Mouse (Mus musculus) hindbrain, embryonic 11.5 days (tissue): ENCODE data around the gene Scaf4. TPM values are rescaled to one million over a fixed set of nuclear protein-coding genes. Genes with fewer than 3 reads are reported as not detected.
"Not testable (repeated sequence)": the region's sequence is repeated elsewhere in the genome, so short reads cannot be mapped to it uniquely, and the experiment has no call there.

Experiments
- ATAC-seq: fragments of 200-750 bp; cut with Nextera tagmentation; 2 replicates; pipeline ENCODE4 v1.8.0; 2017; ENCODE audit warnings: mild to moderate bottlenecking, moderate TSS enrichment, moderate library complexity; ENCODE audit not compliant: low FRiP score
- DNase-seq: peaks from one replicate; pipeline ENCODE4 v3.0.0-alpha.2; 2015; ENCODE audit warnings: low spot score
- H3K27ac ChIP-seq: fragments of 300-500 bp; sonication (generic); 2 replicates; pipeline ENCODE4 v1.5.1; 2014; ENCODE audit warnings: mild to moderate bottlenecking, low read depth, low read length
- H3K27me3 ChIP-seq: fragments of 300-500 bp; sonication (generic); 2 replicates; pipeline ENCODE4 v1.6.1; 2014; ENCODE audit warnings: mild to moderate bottlenecking, low read length, moderate library complexity, mixed read lengths; ENCODE audit not compliant: control insufficient read depth, insufficient read depth
- H3K36me3 ChIP-seq: fragments of 300-500 bp; sonication (generic); 2 replicates; pipeline ENCODE4 v1.6.1; 2014; ENCODE audit warnings: mild to moderate bottlenecking, low read length, moderate library complexity, mixed read lengths; ENCODE audit not compliant: control insufficient read depth, insufficient read depth
- H3K4me1 ChIP-seq: fragments of 300-500 bp; sonication (generic); replicated peaks from 2 replicates; pipeline ENCODE4 v1.6.1; 2014; ENCODE audit warnings: low read length, mixed read lengths; ENCODE audit not compliant: control insufficient read depth, insufficient read depth
- H3K4me2 ChIP-seq: fragments of 300-500 bp; sonication (generic); replicated peaks from 2 replicates; pipeline ENCODE4 v1.6.1; 2014; ENCODE audit warnings: mild to moderate bottlenecking, low read depth, low read length
- H3K4me3 ChIP-seq: fragments of 300-500 bp; sonication (generic); 2 replicates; pipeline ENCODE4 v1.5.1; 2014; ENCODE audit warnings: low read depth, low read length
- H3K9ac ChIP-seq: fragments of 300-500 bp; sonication (generic); 2 replicates; pipeline ENCODE4 v1.6.1; 2014; ENCODE audit warnings: low read depth, low read length
- H3K9me3 ChIP-seq: fragments of 300-500 bp; sonication (generic); 2 replicates; pipeline ENCODE4 v1.6.1; 2016; ENCODE audit warnings: low read length; ENCODE audit not compliant: control insufficient read depth
- WGBS: fragments of 180-500 bp; shearing (Covaris S2); extraction: QIAGEN DNeasy Blood & Tissue Kit; methylation state at CpG from one replicate; pipeline ENCODE4 v1.1.7; 2014; 5-methylcytosine and 5-hydroxymethylcytosine counted together
- polyA plus RNA-seq: library from polyadenylated mRNA; unstranded; fragments of >200 nt; fragmentation: Nextera tagmentation; extraction: Ambion mirVana; gene quantifications from 2 replicates; pipeline ENCODE4 v1.2.1, GENCODE M21; 2014

Scaf4 gene
- polyA plus RNA-seq, 1 experiment from 2014 or later = 29.6 TPM

DNA sequence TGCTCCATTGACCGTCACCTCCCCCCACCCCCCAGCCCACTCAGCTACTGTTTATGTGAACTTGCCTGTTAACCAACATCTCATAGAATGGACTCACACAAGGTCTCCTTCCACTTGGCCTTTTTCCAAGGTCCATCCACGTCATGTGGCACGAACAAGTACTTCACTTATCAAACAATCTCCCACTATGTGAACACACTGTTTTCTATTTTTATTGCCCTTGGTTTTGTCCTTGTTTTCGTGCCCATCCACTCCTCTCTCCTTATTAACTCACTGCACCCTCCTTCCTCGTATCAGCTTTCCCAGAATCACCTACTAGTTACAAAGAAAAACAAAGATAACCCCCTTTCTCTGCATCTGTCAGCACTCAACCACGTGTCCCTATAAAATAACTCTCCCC, 49.7 kb downstream of the Scaf4 start:
- no peaks in the 10 kb centered on the region; the same call in 1 of the 2 replicates for H3K36me3 ChIP-seq
- DNase-seq = no peak

DNA sequence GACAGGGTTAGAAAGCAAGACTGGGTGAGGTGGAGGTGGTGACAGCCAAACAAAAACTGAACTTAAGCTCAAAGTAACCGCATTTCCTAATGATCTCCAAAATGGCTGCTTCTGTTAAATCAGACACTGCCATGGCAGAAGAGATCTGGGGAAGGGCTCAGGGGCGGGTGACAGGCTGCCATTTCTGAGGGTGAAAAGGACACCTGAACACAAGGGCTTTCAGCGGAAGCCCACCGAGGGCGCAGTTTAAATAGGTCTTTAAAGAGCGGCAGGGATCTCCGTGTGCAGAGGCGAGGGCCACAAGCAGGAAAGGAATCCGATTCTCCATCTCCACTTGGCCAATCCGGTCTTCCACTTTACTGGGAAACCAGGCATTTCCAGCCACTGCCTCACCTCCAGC, 50.6 kb downstream of the Scaf4 start:
- ATAC-seq = no peak

More for the DNA sequence above, 49.7 kb downstream of the Scaf4 start:
- Histone ChIP-seq H3K9me3 (no peaks in the 10 kb centered on the region), H3K4me3 (no peak overlapping the region), H3K9ac (no peak overlapping the region), H3K4me1 (no peaks in the 10 kb centered on the region), H3K4me2 (no peak overlapping the region), H3K27me3 (no peaks in the 10 kb centered on the region), H3K27ac (no peak overlapping the region)
- 87% methylated on average over 6 of the region's 6 CpGs for WGBS
- no peak for ATAC-seq

DNA sequence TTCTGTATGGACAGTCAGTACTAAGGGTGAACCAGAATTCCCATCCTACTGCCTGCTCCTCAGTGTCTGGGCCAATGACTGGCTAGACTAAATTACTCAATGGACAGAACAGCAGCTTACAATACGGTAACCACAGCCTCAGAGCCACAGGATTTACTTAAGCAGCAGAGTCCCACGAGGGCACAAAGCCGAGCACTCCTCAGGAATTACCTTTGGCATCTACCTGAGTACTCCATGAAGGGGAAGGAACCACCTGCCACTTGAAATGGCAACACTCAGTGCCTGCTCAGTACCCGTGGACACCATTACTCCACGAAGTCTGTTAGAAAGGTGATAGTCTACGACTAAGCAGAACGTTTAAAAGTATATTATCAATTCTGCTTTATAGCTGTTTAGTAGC, 53.0 kb downstream of the Scaf4 start:
- Histone ChIP-seq H3K27ac (no peak overlapping the region), H3K36me3 (no peaks in the 10 kb centered on the region; the same call in 1 of the 2 replicates), H3K4me3 (no peak overlapping the region), H3K4me1 (no peaks in the 10 kb centered on the region), H3K9ac (no peak overlapping the region), H3K9me3 (no peaks in the 10 kb centered on the region), H3K4me2 (no peak overlapping the region), H3K27me3 (no peaks in the 10 kb centered on the region)
- 93% methylated on average over 7 of the region's 7 CpGs for WGBS
- ATAC-seq (no peak), DNase-seq (no peak)

More for the DNA sequence above, 50.6 kb downstream of the Scaf4 start:
- H3K27ac ChIP-seq = no peak overlapping the region
- H3K4me2 ChIP-seq = no peak overlapping the region
- 92% methylated on average over 10 of the region's 10 CpGs for WGBS
- no peak overlapping the region for H3K4me3 ChIP-seq
- no peaks in the 10 kb centered on the region for H3K9me3 ChIP-seq
- H3K36me3 ChIP-seq = no peaks in the 10 kb centered on the region; the same call in 1 of the 2 replicates
- no peaks in the 10 kb centered on the region for H3K4me1 ChIP-seq
- H3K27me3 ChIP-seq = no peaks in the 10 kb centered on the region
- no peak overlapping the region for H3K9ac ChIP-seq
- no peak for DNase-seq

DNA sequence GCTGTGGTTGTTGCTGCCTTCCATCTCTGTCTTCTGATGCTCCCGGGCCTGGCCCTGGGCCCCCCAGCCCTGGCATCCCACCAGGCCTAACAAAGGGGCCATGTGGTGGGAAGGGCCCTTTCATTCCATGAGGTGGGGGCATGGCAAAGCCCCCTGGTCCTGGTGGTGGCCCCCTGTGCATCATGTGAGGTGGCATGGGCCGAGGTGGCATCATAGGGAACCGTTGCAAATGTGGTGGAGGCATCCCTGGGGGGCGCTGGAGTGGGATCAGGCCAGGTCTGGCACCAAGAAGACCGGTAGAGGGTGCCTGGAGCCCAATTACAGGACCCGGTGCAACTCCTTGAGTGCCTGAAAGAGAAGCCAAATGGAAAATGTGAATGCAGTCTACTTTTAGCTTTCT, 54.4 kb downstream of the Scaf4 start:
- 85% methylated on average over 6 of the region's 6 CpGs for WGBS
- H3K4me3 ChIP-seq = no peak overlapping the region

DNA sequence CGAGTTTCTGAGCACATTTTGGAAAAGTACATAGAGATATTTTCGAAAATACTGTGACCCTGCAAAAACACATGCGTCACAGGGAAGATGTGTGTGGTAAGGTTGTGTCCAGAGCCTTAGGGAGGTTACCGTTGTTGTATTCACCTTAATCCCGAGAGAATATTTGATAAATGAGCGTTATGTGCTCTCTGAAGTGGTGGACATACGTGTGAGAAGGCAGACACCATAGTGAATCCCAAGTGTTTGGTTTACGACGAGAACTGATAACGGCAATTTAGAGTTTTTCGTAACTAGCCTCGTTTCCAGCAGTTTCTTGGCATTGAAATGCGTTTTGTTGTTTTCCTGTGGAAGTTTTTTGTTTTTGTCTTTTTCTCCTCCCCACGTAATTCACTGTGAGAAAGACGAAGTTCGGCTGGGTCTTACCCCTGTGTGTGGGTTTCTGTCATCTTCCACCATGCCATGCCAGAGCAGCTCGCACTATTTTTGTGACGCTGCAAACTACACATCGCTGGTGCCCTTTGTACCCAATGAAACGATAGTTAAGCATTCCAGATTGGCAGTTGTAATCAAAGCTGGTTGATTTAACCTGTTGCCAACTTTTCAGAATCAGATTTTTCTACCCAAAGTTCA, 62.7 kb downstream of the Scaf4 start:
- ATAC-seq = no peak
- no peaks in the 10 kb centered on the region for H3K9me3 ChIP-seq
- 0 out of 2 replicates have a peak overlapping the region, but pooled peaks have one; percentile 79 for H3K27ac ChIP-seq
- no peaks in the 10 kb centered on the region for H3K27me3 ChIP-seq
- DNase-seq = peak; percentile 20
- H3K36me3 ChIP-seq = peaks cover 3% of the 10 kb centered on the region; the same call in 1 of the 2 replicates
- H3K4me2 ChIP-seq = peak overlapping the region; percentile 70
- H3K4me3 ChIP-seq = peak overlapping the region; percentile 83
- peaks cover 4% of the 10 kb centered on the region for H3K4me1 ChIP-seq
- 20% methylated on average over 20 of the region's 20 CpGs for WGBS
- H3K9ac ChIP-seq = peak overlapping the region; percentile 83

More for the DNA sequence above, 54.4 kb downstream of the Scaf4 start:
- Histone ChIP-seq H3K9me3 (no peaks in the 10 kb centered on the region), H3K4me2 (no peak overlapping the region), H3K27ac (no peak overlapping the region), H3K9ac (no peak overlapping the region), H3K27me3 (no peaks in the 10 kb centered on the region), H3K36me3 (no peaks in the 10 kb centered on the region; the same call in 1 of the 2 replicates), H3K4me1 (no peaks in the 10 kb centered on the region)
- no peak for DNase-seq
- no peak for ATAC-seq

DNA sequence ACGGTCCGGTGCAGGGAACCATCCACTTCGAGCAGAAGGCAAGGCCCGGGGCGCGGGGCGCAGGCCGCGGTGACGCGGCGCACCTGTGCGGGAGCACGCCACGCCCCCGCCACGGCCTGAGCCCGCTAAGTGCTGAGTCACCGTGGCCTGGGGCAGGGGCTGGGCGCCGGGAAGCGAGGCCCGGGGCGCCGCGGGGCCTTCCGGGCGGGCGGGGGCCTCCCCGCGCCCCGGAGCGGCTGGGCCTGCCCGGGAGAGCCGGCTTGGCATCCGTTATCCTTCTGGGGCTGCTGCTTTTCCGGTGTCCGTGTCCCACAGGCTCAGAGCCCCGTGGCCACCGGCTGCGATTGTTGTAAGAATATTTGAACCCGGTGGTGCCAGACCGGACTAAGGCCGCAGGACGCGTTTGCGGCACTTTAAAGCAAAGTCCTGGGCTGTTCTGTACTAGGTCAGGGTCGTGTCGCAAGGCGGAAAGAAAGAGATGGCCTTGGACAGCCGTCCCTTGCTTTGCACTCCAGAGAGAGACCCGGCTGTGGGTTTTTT, 63.3 kb downstream of the Scaf4 start:
- ATAC-seq (peak; percentile 87), DNase-seq (no peak)
- Histone ChIP-seq H3K9ac (peak overlapping the region; percentile 83), H3K4me2 (peak overlapping the region; percentile 70), H3K4me3 (peak overlapping the region; percentile 83), H3K27me3 (no peaks in the 10 kb centered on the region), H3K36me3 (peaks cover 3% of the 10 kb centered on the region; the same call in 1 of the 2 replicates), H3K9me3 (no peaks in the 10 kb centered on the region), H3K27ac (peak overlapping the region; percentile 79), H3K4me1 (peaks cover 4% of the 10 kb centered on the region)
- WGBS = under 1% methylated on average over 51 of the region's 52 CpGs

DNA sequence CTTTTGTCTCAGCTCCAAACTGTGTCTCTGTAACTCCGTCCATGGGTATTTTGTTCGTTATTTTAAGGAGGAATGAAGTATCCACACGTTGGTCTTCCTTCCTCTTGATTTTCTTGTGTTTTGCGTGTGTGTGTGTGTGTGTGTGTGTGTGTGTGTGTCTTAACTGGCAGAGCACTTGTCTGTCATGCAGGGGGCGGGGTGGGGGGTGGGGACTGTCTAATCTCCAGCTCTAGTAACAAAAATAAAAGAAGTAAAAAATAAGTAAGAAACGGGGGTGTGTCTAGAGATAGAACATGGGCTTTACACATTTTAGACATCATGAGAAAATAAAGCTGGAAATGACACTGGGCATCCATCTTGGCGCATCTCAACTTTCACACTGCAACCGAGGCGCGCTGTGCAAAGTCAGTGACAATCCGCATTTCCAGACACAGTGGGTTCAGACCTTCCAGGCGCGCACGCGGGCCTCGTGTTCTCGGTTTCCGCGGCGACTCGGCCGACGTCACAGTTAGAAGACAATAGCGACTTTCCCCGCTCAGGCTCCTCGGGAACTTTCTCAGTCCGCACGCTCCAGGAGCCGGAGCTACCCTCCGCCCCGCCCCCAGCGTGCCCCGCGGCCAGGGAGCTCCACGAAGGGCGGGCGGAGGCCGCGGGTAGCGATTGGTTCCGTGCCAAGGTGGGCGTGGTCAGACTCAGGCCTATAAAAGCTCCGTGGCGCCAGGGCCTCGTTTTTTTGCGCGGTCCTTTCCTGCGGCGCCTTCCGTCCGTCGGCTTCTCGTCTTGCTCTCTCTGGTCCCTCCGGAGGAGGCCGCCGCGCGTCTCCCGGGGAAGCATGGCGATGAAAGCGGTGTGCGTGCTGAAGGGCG, 64.0 kb downstream of the Scaf4 start, which contains the start of gene Sod1:
Gene Sod1, plus strand, starts transcription at position 729 of the 866 bp plus-strand sequence.
- DNase-seq = peak; percentile 99
- peak; percentile 98 for ATAC-seq
- H3K9ac ChIP-seq = peak within 1 kb of the TSS; percentile 83

DNA sequence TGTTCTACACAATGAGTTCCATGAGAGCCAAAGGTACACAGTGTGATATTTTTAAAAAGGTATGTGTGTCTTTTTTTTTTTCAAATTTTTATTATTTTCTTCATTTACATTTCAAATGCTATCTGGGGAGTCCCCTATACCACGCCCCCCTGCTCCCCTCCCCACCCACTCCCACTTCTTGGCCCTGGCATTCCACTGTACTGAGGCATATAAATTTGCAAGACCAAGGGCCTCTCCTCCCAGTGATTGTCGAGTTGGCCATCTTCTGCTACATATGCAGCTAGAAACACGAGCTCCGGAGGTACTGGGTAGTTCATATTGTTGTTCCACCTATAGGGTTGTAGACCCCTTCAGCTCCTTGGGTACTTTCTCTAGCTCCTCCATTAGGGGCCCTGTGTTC, 64.9 kb downstream of the Scaf4 start:
- not testable (repeated sequence) for H3K36me3 ChIP-seq, DNase-seq, H3K9ac ChIP-seq, H3K27me3 ChIP-seq, H3K4me1 ChIP-seq, H3K9me3 ChIP-seq, H3K4me2 ChIP-seq, H3K27ac ChIP-seq, ATAC-seq, H3K4me3 ChIP-seq
- WGBS = 66% methylated on average over 4 of the region's 4 CpGs

More for the DNA sequence above, 64.0 kb downstream of the Scaf4 start, which contains the start of gene Sod1:
- no peaks in the 10 kb centered on the region for H3K9me3 ChIP-seq
- H3K4me2 ChIP-seq = peak within 1 kb of the TSS; percentile 70
- peak within 1 kb of the TSS; percentile 79 for H3K27ac ChIP-seq
- peaks cover 4% of the 10 kb centered on the region for H3K4me1 ChIP-seq
- peak within 1 kb of the TSS; percentile 83 for H3K4me3 ChIP-seq
- H3K36me3 ChIP-seq = peaks cover 3% of the 10 kb centered on the region; the same call in 1 of the 2 replicates
- 2% methylated on average over 63 of the region's 63 CpGs for WGBS
- no peaks in the 10 kb centered on the region for H3K27me3 ChIP-seq
